Mouse (Mus musculus): ENCODE data around the gene Slc6a8.

The Slc6a8 gene

GRCm38 (mm10) chrX:73672879-73673618, at the start of gene Slc6a8:
Gene Slc6a8, plus strand, starts transcription at chrX:73673150.
- DNase-seq (ENCODE audit: low spot score): peak; percentile 81

- no peak for DNase-seq (ENCODE audit: low spot score)
These were observed 46.0 kb upstream of the Slc6a8 start for GRCm38 (mm10) chrX:73626981-73627380.

- peak; percentile 25 for DNase-seq (ENCODE audit: low spot score)
These were observed 37.5 kb upstream of the Slc6a8 start for GRCm38 (mm10) chrX:73635425-73635824.

GRCm38 (mm10) chrX:73637415-73637814, 35.5 kb upstream of the Slc6a8 start:
- peak; percentile 11 for DNase-seq (ENCODE audit: low spot score)

- peak; percentile 89 for DNase-seq (ENCODE audit: low spot score)
These were observed 33.7 kb upstream of the Slc6a8 start, which contains the start of gene Dusp9 for GRCm38 (mm10) chrX:73639255-73639675. Gene Dusp9, plus strand, starts transcription at chrX:73639419.

- peak; percentile 13 for DNase-seq (ENCODE audit: low spot score)
These were observed 33.0 kb upstream of the Slc6a8 start for GRCm38 (mm10) chrX:73639901-73640469.

GRCm38 (mm10) chrX:73645121-73645520, 27.8 kb upstream of the Slc6a8 start:
- DNase-seq (ENCODE audit: low spot score): peak; percentile 20

- DNase-seq (ENCODE audit: low spot score): no peak
These were observed 22.1 kb upstream of the Slc6a8 start for GRCm38 (mm10) chrX:73650869-73651268.

- DNase-seq (ENCODE audit: low spot score): peak; percentile 39
These were observed 19.6 kb upstream of the Slc6a8 start for GRCm38 (mm10) chrX:73653392-73653791.

GRCm38 (mm10) chrX:73654177-73654576, 18.8 kb upstream of the Slc6a8 start:
- DNase-seq (ENCODE audit: low spot score): peak; percentile 76

- DNase-seq (ENCODE audit: low spot score): peak; percentile 11
These were observed 17.4 kb upstream of the Slc6a8 start for GRCm38 (mm10) chrX:73655529-73655928.

GRCm38 (mm10) chrX:73658391-73658790, 14.6 kb upstream of the Slc6a8 start:
- DNase-seq (ENCODE audit: low spot score): no peak

GRCm38 (mm10) chrX:73658936-73659574, 13.9 kb upstream of the Slc6a8 start:
- DNase-seq (ENCODE audit: low spot score): no peak

- DNase-seq (ENCODE audit: low spot score): peak; percentile 8
These were observed 13.2 kb upstream of the Slc6a8 start, which contains the start of gene Pnck for GRCm38 (mm10) chrX:73659575-73660283. Gene Pnck, minus strand, starts transcription at chrX:73660117.

GRCm38 (mm10) chrX:73660284-73660665, 12.7 kb upstream of the Slc6a8 start:
- DNase-seq (ENCODE audit: low spot score): no peak

GRCm38 (mm10) chrX:73663143-73663542, 9.8 kb upstream of the Slc6a8 start:
- no peak for DNase-seq (ENCODE audit: low spot score)

- peak; percentile 72 for DNase-seq (ENCODE audit: low spot score)
These were observed 919 bp upstream of the Slc6a8 start for GRCm38 (mm10) chrX:73672031-73672431.

GRCm38 (mm10) chrX:73673619-73673967, 643 bp downstream of the Slc6a8 start:
- no peak for DNase-seq (ENCODE audit: low spot score)

- DNase-seq (ENCODE audit: low spot score): peak; percentile 7
These were observed 1.2 kb downstream of the Slc6a8 start for GRCm38 (mm10) chrX:73673968-73674661.

GRCm38 (mm10) chrX:73675231-73675630, 2.3 kb downstream of the Slc6a8 start:
- no peak for DNase-seq (ENCODE audit: low spot score)

GRCm38 (mm10) chrX:73676668-73677067, 3.7 kb downstream of the Slc6a8 start:
- no peak for DNase-seq (ENCODE audit: low spot score)

- no peak for DNase-seq (ENCODE audit: low spot score)
These were observed 11.2 kb downstream of the Slc6a8 start for GRCm38 (mm10) chrX:73684156-73684555.

All from yolk sac, embryonic 10.5 days (tissue).